Mouse (Mus musculus) urinary bladder, adult 18-20 months (tissue): ENCODE data around the gene Ppp2r2c.

Source experiments
- DNase-seq, 2 experiments: peaks; one replicate each; pipeline ENCODE4 v3.0.0; 2022; ENCODE audit warnings: low spot score in 2 of 2, mixed read lengths in 2 of 2

Gene Ppp2r2c

DNA sequence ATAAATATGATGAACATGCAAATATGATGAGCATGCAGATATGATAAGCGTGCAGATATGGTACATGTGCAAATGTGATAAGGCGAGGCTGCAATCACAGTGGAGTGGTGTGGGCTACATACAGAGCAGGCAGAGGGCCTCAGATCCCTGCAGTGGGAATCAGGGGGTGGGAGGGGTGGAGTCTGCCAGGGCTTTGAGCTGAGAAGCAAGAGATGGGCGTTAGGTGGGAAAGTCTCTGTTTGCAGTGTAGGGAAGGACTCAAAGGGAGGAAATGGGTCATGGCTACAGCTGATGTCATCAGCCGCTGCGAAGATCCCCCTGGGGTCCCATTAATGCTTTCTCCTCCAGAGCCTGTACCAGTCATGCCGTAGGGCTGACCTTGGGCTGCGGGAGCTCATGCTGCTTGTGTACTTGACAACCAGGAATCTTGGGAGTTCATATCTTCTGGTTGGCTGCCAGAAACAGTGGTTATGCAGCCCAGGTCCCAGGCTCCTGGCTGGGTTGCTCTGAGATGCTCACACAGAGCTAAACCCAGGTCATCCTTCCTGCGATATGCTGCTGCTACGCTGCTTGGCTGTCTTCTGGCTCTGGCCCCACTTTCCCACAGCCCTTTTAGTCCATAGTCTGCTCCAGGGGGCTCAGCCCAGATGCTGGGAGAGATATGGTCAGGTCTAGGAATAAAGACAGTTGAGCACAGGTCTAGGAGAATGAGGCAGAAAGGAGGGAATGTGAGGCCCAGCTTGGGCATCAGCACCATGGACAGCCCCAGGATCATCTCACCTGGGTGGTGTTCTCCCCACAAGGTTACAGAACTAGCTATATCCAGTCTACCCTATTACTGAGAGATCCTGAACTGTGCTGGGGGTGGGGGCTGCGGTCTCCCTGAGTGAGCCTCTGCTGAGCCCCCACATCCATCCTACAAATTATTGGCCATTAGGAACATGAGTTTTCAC lies 27.6 kb downstream of the Ppp2r2c start:
- no peak for DNase-seq

DNA sequence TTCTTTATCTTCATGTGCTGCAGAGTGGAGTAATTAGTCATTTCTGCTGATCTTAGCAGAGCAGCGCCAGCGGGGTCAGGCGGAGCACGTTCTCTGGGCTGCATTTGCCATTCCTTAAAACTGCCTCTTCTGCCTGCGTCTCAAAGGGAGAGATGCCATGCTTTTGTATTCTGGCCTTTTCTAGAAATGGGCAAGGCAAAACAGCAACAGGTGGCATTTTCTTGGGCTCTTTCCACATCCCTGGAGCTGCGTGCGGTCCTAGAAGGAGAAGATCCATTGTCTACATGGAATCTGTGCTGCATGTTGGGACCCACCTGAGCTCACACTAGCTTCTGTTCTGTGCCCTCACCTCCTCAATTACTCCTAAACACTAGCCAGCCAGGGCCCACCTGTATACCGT lies 29.7 kb downstream of the Ppp2r2c start:
- DNase-seq: no peak

DNA sequence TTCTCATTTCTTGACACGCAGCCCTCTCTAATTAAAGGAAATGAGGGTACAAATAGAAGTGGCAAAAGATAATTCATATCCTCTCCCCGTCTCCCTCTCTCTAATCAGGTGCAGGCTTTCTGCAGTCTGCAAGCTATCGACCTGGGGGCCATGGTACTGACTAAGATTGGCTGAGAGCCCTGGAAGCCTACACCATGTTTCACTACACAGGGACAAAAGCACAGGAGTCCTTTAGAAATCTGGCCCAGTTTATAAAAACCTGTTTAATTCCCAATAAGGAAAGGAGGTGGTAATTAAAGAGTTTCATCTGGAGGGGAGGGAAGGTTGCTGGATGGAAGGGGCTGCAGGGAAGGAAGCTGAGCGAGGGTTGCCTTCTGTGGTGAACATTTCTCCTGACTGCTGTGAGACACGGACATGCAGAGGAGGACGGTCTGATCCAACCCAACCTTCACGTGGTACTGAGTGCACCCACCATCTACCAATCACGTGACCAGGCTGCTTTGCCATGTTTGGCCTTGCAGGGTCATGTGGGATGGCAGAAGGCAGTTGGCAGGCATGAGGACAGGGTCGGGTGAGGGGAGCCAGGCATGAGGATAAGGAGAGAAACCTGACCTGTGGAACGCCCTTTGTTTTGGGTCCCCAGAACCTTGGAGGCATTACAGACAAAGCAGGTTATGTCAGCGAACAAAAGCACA lies 30.2 kb downstream of the Ppp2r2c start:
- DNase-seq: no peak

DNA sequence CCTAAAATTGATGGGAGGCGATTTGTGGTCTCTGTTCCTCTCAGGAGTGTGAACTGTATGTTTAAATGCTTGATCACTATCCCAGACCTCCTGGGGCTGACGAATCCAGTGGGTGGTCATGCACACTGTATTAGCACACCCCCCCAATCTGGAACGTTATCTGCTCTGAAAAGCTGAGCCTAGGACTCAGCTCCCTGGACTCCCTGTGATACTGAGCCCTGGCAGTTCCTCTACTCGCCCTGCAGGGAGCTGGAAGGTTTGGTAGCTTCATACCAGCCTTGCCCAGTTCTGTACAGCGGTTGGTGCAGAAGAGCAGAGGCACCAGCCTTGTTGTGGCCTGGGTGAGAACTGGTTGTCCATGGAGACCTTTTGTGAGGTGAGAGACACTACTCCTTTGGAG lies 31.1 kb downstream of the Ppp2r2c start:
- DNase-seq: no peak

DNA sequence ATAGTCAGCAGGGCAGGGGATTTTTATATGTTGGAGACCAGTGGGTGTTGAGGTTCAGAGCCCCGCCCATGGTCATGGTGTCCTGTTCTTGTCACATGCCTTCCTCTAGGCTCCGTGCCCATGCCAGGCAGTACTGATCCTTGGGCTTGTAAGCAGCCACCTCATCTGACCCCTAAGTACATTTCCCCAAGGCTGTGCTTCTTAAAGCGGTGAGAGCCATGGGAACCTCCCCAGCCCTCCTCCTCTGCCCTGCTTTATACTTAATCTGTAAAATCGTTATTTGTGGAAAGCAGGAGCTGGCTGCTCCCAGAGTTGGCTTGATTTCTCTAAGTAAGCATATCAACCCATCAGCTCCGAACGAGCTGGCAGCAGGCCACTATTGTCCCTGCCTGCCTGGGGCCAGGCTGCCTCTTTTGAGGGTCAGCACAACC lies 31.9 kb downstream of the Ppp2r2c start:
- DNase-seq: no peak

DNA sequence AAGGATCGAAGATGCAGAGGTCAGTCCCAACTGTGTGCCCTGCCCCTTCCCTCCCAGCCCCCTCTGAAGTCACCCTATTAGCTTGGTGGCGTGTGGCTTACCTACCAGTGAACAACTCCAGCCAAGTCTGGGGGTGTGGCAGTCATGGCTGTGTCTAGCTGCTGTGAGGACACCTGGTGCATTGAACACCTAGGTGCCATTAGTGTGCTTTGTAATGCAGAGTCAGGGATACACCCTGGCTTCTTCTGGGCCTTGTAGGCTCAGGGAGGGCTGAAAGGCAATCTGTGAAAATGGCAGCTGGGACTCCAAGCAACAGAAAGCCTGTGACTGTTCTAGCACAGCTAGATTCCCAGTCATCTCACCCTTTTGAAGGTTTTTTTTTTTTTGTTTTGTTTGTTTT lies 34.5 kb downstream of the Ppp2r2c start:
- DNase-seq: no peak

DNA sequence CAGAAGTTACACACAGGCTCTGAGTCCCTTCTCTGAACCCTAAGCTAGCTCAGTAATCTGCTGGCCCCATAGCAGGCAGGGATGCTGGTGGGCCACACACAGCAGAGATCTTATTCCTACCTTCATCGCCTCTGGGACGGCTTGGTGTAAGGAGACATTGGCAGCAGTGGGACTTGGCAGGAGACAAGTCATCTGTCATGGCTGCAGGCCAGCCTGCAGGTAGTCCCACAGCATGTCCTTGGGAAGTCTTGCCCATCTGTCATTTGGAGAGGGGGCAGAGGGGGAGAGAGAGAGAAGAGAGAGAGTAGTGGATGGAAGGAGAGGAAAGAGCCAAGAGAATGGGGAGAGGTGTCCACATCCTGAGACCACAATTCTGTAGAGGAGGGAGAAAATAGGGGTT lies 35.8 kb downstream of the Ppp2r2c start:
- DNase-seq: no peak

DNA sequence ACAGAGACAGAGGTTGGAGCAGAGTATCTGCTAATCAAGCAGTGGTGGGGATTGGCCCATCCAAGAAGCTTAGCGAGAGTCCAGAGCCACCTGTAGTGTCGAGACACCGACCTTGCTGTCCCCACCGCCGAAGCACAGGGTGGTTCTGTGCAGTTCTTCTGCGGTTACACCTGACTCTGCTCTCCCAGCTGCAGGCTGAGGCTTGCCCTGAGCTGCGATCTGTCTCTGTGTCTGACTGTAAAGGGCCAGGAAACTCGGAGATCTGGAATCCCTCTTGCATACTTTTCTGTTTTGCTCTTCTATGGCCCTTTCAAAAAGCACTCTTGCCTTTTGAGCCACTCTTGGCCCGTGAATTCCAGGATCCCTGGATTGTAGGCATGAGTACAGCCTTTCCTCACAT lies 36.4 kb downstream of the Ppp2r2c start:
- DNase-seq: no peak

DNA sequence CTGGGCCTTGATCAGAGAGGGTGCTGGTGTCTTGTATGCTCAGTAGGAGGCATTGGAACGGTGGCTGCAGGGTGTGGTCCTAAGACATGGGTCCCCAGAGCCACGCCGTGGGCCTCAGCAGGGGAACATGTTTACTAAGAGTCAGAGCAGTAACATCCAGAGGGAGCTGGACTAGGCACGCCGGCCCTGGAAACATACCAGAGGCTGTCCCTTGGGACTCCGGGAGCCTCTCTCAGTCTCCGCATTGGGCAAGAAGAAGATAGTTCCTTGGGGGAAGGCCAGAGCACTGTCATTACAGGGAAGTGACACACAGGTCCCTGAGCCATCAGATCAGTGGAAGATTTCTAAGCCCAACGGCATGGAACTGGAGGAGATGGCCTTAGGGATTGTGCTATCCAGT lies 36.9 kb downstream of the Ppp2r2c start:
- DNase-seq: no peak

DNA sequence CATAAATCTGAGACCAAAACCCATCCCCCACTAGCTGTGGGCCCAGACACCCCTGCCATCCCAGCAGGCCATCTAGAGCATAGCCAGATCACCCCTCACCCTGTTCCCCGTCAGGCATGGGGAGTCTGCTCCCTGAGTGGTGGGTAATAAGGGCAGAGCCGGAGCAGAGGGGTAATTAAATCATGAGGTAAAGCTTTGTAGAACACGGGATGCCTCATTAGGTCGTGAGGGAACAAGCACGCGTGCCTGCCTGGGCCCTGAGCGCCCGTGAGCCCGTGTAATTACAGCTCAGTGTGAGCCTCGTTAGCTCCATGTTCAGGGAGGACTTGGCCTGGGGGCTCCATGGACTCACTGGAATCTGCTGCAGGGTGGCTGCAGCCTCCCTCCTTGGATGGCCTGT lies 39.4 kb downstream of the Ppp2r2c start:
- no peak for DNase-seq

DNA sequence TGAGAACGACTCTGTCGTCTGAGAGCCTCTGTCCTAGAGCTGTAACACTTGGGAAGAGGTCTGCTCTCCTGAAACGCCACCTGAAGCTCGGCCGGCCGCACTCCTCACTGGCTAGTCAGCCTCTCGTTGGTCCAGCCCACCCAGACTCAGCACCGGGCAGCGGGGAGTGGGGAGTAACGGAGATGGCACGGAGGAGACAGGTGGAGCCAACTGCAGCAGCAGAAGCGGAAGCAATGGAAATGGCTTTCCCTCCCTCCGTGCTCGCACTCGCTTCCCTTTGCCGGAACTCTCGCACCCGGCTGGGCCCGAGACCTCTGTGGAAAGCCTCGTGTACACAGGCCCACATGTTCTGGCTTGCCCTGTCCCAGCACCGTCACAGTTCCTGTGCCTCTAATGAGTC lies 41.2 kb downstream of the Ppp2r2c start:
- no peak for DNase-seq

DNA sequence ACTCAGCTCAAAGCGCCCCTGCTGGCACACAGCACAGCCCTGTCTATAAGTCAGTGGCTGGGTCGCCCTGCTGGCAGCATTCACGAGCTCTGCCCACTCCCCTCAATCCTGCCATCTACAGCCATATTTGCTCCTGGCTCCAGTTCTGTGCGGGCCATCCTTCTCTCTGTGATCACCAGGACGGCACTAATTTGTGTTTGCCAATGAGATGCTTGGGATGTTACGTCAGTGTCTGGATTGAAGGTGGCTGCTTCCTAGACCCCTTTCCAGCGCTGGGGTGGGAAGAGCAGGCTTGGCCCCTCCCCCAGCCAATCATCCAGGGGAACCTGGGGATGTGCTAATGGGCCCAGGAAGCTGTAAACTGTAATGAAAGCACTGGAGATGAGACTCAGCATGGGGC lies 42.7 kb downstream of the Ppp2r2c start:
- DNase-seq: no peak

DNA sequence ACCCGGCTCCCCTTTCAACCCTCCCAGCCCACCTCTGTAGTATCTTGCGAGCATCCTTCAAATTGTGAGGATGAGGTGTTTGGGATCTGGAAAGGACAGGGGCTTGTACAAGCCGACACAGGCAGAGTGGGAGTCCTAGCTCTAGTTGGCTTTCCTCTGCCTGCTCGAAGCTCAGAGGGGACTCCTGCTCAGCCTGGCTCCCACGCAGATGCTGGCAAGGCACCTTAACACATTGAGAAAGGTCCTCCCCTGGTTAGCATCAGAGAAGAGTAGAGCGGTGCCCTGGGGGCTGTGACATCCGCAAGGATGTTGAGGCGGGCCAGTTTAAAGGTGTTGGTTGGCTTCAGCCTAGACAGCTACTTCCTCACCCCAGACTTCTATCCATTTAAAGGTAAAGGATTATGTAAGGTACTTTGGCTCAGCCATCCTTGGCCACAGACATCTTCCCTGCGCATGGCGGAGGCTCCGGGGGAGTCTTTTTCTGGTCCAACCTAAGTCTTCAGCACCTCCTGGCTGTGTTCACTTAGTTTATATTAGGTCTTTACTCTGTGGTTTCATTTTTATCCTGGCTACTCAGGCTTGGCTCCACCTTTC lies 43.5 kb downstream of the Ppp2r2c start:
- DNase-seq: no peak

DNA sequence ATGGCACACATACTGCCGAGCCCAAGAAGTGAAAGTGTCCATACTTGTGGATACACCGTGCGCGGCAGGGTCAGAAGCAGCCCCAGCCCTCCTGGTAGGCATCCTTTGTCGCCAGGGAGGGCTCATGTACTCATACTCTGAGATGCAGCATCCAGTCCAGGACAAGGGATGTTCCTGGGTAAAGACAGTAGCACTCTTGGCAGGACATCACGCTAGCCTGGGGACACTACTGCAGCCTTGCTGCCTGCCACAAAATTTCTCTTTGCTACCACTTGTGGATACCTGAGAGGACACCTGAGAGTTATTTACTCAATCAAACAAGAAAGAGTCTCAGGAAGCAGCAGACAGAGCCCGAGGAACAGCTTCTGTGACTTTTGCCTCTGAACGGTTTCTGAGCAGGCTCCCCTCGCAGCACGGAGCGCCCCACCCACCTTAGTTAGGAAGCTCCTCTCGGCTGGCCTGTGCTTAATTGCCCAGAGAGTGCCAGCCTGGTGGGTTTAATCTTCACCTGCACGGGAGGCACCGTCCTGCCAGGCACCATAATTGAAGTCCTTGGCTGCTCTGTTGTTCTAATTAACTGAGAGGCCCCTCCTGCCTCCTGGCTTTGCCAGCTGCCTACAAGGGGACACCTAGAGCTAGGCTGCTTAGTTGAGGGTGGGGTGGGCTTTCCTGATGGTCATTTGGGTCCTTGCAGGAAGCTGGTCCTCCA lies 44.4 kb downstream of the Ppp2r2c start:
- no peak for DNase-seq

DNA sequence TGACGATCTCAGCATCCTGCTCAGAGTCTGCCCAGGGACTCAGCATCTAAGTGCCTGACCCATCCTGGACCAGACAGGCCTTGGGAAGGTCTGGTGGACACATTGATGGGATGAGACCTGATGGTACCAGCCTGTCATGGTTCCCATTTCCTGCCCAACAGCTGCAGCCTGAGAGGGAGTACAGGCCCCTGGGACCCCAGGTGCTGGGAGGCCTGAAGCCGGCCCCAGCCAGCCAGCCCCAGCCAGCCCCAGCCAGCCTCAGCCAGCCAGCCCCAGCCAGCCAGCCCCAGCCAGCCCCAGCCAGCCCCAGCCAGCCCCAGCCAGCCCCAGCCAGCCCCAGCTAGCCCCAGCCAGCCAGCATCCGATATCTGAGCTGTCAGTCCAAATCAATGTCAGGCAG lies 46.9 kb downstream of the Ppp2r2c start:
- no peak for DNase-seq

DNA sequence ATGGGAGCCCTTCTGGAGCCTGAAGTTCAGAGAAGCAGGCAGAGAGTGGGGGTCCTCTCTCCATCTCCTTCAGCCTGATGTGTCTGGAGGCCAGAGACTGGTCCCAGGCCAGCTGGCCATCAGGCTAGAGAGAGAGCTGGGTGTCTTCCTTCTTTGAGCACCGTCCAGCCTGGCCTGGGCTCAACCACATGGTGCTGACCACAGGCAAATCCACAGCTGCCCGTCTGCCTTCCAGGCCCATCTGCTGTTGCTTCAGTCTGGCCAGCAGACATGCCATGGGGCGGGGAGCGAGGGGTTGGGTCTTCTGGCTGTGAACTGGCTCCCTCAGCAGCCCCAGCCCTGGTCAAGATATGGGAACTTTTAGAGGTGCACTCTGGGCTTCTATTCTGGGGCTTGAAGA lies 48.3 kb downstream of the Ppp2r2c start:
- no peak for DNase-seq

DNA sequence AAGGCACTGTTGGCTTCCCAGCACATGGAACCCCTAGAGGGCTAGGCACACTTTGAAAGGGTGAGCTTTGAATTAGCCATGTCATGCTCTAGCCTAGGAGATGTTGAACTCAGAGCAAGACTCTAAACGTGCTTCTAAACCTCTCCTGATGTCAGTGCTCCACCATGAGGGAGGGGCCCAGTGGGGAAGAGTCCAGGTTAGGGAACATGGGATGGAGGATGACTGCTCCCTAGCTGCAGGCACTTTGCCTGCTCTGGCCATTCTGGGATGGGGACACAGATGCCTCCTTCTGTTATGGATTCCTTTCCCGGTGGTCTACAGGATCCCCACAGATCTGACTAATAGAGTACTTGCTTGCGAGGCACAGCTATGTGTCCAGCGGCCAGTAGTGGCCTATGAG lies 48.9 kb downstream of the Ppp2r2c start:
- DNase-seq: no peak

DNA sequence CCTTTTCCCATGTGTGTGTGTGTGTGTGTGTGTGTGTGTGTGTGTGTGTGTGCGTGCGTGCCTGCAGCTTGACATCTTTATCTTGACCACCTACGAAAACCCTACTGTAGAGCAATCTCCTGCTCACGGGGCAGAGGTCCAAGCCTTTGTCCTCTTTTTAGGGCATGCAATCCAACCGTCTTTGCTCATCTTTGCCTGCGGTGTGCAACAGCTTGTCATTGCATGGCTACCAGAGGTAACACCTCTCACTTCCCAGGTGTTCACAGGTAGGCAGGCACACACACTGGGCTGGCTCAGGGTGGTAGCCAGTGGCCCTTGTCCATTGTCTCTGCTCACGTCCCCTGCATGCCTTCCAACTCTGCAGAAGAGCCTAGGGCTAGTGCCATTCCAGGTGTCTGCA lies 49.7 kb downstream of the Ppp2r2c start:
- no peak for DNase-seq

DNA sequence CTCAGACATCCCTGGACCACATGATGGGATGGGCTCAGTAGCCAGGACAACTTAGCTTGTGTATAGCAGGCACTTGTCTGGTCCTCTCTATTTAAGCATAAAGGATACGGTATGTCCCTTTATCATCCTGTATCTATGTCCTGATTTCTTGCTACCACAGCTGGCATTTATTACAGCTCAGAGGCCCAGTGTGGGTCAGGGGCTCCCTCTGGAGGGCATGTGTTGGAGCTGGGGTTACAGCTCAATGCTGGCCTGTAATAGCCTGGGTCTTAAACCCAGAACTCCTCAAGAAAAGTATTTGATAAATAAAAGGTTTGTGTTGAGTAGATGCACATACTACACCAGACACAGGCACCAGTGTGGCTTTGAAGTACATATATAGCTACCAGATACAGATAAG lies 51.8 kb downstream of the Ppp2r2c start:
- DNase-seq: no peak

DNA sequence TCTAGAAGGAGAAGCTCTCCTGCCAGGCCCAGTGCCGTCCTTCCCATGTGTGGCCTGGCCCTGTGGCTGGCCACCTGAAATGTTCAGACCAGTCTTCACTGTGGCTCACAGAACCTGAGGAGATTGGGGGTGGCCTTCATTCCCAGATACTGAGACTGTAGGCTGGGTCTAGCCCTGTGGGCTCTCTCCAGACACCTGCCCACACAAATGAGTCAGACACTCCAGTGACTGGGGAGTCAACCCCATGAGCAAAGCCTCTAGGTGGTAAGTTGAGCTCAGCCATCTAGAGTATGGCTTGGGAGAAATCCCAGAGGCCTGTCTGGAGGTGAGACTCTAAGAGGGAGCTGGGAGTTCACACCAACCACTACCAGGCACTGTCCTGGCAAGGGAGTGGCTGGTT lies 53.6 kb downstream of the Ppp2r2c start:
- DNase-seq: no peak

DNA sequence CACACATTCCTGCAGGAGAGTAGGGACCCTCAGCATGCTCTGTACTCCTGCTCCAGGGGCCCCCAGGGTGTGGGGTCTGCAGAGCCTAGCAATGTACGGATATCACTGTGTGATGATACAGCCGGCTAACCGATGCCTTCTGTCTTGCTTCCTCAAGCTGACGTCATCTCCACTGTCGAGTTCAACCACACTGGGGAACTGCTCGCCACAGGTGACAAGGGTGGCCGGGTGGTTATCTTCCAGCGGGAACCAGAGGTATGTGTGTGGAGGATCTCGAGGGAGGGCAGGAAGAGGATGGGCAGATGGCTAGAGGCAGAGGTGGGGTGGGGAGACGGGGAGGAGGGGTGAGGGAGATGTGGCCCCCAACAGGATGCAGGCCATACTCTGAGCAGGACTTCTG lies 54.5 kb downstream of the Ppp2r2c start:
- DNase-seq: no peak
